Mouse (Mus musculus): ENCODE results near the gene Fam166b. TPM values are rescaled to one million over a fixed set of nuclear protein-coding genes. Genes with fewer than 3 reads are reported as not detected.

Gene Fam166b
- polyA plus RNA-seq (2012; rRNA removed; ENCODE audit: low replicate concordance), result 0.45 TPM in 1 of 2 replicates, not detected in the other

GRCm38 (mm10) chr4:43428946-43429345, at the start of gene Fam166b:
Gene Fam166b, minus strand, starts transcription at chr4:43429134.

GRCm38 (mm10) chr4:43454041-43454836, 25.3 kb upstream of the Fam166b start, which contains the start of gene Cd72:
Gene Cd72, minus strand, starts transcription at chr4:43454628.

DNA sequence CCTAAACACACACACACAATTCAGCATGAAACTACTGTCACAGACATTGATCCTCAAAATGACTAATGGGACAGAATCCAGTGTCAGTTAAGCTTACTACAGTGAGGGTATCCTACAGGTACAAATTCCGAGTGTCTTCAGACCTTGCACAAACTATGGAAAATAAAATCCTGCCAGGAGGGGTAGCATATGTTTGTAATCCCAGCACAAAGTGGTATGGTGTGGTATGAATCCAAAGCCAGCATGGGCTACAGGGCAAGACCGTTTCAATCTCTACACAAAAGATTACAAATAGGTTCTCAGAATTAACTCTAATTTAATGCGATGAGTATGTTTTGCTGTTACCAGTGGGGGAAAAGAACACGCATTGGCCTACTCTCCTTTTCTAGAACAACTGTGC, 12.7 kb upstream of the Fam166b start, which contains the start of gene Tesk1:
Gene Tesk1, plus strand, starts transcription at position 301 of the 400 bp plus-strand sequence.

GRCm38 (mm10) chr4:43381408-43382154, 47.4 kb downstream of the Fam166b start, which contains the start of gene Rusc2:
Gene Rusc2, plus strand, starts transcription at chr4:43381979.

Other genes starting within 250 kb of the Fam166b start
- gene Atp8b5, start 162.0 kb downstream of the Fam166b start, polyA plus RNA-seq (2012; rRNA removed; ENCODE audit: low replicate concordance), result 0.14 and 0.50 TPM in 2 replicates
- gene Rusc2, start 47.2 kb downstream of the Fam166b start, polyA plus RNA-seq (2012; rRNA removed; ENCODE audit: low replicate concordance), result 22.3 and 32.3 TPM in 2 replicates
- 67.9 and 87.0 TPM in 2 replicates for gene Tesk1, start 12.8 kb upstream of the Fam166b start, polyA plus RNA-seq (2012; rRNA removed; ENCODE audit: low replicate concordance)
- 2.8 and 10.4 TPM in 2 replicates for gene Cd72, start 25.5 kb upstream of the Fam166b start, polyA plus RNA-seq (2012; rRNA removed; ENCODE audit: low replicate concordance)
- gene Sit1, start 54.6 kb upstream of the Fam166b start, polyA plus RNA-seq (2012; rRNA removed; ENCODE audit: low replicate concordance), result 0.40 and 0.73 TPM in 2 replicates
- 72.2 and 259 TPM in 2 replicates for gene Ccdc107, start 63.8 kb upstream of the Fam166b start, polyA plus RNA-seq (2012; rRNA removed; ENCODE audit: low replicate concordance)
- 2.2 and 11.5 TPM in 2 replicates for gene Arhgef39, start 70.6 kb upstream of the Fam166b start, polyA plus RNA-seq (2012; rRNA removed; ENCODE audit: low replicate concordance)
- 0.26 and 1.6 TPM in 2 replicates for gene Car9, start 77.8 kb upstream of the Fam166b start, polyA plus RNA-seq (2012; rRNA removed; ENCODE audit: low replicate concordance)
- gene Tpm2, start 94.6 kb upstream of the Fam166b start, polyA plus RNA-seq (2012; rRNA removed; ENCODE audit: low replicate concordance), result 19.2 and 203 TPM in 2 replicates
- 63.4 and 86.6 TPM in 2 replicates for gene Creb3, start 133.2 kb upstream of the Fam166b start, polyA plus RNA-seq (2012; rRNA removed; ENCODE audit: low replicate concordance)
- 119 and 185 TPM in 2 replicates for gene Tln1, start 133.6 kb upstream of the Fam166b start, polyA plus RNA-seq (2012; rRNA removed; ENCODE audit: low replicate concordance)
- 73.9 and 79.3 TPM in 2 replicates for gene Rgp1, start 149.6 kb upstream of the Fam166b start, polyA plus RNA-seq (2012; rRNA removed; ENCODE audit: low replicate concordance)
- gene Gba2, start 149.7 kb upstream of the Fam166b start, polyA plus RNA-seq (2012; rRNA removed; ENCODE audit: low replicate concordance), result 29.8 and 35.8 TPM in 2 replicates
- 0.62 and 3.8 TPM in 2 replicates for gene Msmp, start 155.4 kb upstream of the Fam166b start, polyA plus RNA-seq (2012; rRNA removed; ENCODE audit: low replicate concordance)
- 94.7 and 95.6 TPM in 2 replicates for gene Npr2, start 202.8 kb upstream of the Fam166b start, polyA plus RNA-seq (2012; rRNA removed; ENCODE audit: low replicate concordance)
- 0.69 and 1.1 TPM in 2 replicates for gene Spag8, start 224.5 kb upstream of the Fam166b start, polyA plus RNA-seq (2012; rRNA removed; ENCODE audit: low replicate concordance)
- gene Hint2, start 227.3 kb upstream of the Fam166b start, polyA plus RNA-seq (2012; rRNA removed; ENCODE audit: low replicate concordance), result 105 and 166 TPM in 2 replicates
- gene Tmem8b, start 239.8 kb upstream of the Fam166b start, polyA plus RNA-seq (2012; rRNA removed; ENCODE audit: low replicate concordance), result 14.5 and 16.6 TPM in 2 replicates
- 0.07 and 0.10 TPM in 2 replicates for gene Fam221b, start 240.0 kb upstream of the Fam166b start, polyA plus RNA-seq (2012; rRNA removed; ENCODE audit: low replicate concordance)